Mouse (Mus musculus): ENCODE results near the gene Nat8f5.
"Not testable (repeated sequence)": the region's sequence is repeated elsewhere in the genome, so short reads cannot be mapped to it uniquely, and the experiment has no call there.

Nat8f5 gene

DNA sequence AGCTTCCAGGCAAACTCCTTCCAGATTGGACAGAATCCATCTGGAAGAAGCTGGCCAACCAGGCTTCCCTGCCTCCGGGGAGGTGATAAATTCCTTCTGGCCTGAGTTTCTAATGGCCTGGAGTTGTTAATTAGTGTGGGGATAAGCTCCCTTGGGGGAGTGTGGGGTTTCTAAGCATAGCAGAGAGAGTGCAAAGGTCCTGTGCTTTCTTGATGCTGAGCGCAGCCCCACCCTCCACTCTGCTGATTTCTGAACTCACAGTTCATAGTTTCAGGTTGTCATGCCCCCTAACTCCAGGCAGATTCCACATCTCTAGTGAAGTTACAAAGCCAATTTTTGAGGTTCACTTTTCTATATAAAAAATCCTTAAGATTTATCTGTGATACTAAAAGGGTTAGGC is 14.3 kb upstream of the Nat8f5 start:
- not testable (repeated sequence) for DNase-seq

DNA sequence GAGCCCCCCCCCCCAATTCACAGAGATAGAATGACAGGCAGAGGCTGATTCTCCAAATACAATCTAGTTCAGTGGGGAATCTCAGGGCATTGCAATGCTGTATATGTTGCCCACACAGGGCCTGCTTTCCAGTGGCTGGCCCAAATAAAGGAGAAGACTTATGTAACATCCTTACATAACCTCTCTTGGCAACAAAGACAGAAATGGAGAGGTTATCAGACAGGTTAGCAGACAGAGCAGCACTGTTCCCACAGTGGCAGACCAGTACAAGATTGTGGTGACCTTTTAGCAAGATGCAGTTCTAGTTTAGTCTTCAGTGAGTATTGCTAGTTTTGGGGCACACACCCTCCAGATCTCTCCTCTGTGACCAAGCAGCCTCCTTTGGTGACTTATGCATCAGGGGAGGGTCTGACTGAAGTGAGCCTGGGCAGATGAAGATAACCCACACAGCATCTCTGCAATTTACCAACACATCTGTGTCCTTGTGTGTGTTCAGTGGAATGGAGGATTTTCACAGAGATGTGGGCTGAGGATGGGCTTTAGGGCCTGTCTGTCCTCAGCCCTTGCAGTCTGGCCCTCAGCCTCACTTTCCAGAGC is 13.8 kb upstream of the Nat8f5 start:
- DNase-seq: not testable (repeated sequence)

DNA sequence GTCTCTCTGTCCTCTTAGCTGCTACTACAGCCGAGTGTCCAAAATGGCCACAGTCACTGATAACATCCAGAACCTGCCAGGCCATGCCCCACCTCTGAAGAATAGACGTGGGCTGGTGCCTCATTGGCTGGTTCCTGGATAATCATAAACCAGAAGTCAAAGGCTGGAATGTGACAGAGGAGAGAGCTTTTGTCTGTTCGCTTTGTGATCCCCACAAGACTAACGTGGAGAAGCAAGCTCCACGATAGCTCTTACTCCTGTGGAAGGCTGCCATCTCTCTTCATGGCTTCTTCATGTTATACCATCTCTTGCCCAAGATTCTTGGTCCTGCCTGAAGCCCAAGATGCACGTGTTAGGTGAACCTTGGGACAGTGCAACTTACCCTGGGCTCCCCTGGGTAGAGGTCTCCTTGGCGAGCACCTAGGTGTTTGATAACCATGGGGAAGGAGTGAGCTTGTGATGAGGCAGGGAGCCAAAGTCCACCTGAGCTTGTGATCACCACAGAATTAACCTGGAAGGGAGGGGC is 11.1 kb upstream of the Nat8f5 start, which contains the start of gene Nat8:
Gene Nat8 (minus strand): TSS at position 287 of the 526 bp plus-strand sequence.
- DNase-seq: no peak

DNA sequence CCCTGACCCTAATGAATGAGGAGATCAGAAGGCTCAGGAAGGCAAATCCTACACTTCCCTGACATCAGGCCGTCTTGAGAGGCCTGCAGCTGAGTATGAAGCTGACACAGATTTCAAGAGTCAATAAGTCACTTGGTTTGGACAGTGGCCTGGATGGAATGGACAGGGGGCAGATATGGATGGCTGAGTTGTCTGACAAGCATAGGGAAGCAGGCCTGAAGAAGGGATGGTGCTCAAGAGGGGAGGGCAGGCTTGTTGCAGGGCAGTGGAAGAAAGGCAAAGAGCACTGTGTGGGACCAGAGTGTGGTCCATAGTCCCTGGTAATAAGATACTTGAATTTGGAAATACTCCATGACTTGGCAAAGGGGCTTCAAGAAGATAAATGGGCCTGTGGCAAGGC is 8.7 kb upstream of the Nat8f5 start:
- no peak for DNase-seq

DNA sequence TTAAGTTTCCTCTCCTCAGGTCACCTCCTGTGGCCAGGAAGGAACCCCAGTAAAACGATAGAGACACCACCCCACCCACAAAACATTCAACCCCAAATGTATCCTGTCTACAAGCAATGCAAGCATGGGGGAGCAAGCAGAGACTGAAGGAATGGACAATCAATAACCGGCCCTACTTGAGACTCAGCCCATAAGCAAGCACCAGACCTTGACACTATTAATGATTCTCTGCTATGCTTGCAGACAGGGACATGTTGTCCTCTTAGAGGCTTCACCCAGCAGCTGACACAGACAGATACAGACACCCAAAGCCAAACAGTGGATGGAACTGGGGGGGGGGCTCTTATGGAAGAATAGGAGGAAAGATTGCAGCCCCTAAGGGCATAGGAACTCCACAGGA is 5.1 kb upstream of the Nat8f5 start:
- DNase-seq: no peak

DNA sequence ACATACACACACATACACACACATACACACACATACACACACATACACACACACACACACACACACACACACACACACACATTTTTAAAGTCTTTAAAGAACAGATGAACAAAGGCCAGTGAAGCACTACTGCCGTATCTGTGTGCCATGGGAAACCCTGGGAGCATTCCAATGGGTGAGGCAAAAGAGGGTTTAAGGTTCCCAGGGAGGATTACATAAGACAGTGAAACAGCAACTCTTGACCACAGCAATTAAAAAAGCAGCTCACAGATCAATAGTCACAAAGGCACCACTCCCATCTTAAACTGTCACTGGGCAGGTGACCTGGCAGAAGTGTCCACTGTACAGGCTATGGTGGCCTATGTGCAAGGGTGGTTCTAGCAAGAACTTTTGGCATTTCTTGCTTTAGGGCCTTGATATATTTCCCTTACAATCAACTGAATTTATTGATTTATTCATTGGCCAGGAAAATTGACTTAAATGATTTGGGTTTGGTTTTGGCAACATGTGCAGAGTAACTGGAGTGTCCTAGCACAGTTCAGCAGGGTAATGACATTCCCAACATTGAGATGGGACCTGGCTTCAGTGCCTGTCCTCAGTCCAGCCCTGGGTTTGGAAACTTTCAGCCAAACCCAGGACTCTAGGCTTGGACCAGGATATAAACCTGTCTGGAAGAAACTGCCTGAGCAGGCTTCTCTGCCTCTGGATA is 2.8 kb upstream of the Nat8f5 start:
- DNase-seq: no peak

DNA sequence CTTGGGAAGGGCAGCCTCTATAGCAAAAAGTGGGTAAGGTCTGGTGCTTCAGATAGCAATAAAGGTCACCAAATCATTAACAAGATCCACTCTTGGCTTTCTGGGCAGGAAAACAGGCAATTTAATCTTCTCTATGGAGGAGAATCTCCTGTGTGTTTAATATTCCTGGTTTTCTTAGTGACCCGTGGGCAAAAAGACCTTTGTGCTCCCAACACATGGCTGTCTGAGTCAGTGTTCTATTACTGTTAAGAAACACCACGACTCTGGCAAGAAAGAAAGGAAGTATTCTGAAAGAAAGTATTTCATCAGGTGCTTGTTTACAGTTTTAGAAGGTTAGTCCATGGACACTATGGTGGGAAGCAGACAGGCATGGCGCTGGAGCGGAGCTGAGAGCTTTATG is 1.5 kb upstream of the Nat8f5 start:
- DNase-seq: no peak

DNA sequence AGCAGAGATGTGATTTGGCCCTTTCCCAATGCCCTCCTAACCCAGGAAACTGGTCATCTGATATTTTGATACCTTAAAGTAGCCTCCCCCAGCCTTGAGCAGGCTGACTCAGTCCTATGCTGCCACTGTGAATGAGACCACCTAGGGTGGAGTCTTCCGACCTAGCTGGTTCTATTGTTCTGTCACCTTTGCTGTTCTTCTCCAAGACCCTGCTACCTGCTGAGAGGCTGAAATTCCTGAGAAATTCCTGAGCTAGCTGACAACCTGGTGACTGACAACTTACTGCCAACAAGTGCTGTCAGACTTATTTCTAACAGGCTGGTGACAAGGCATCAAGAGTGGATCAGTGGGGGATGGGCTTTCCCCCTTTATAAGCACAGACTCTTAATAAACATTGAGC is 2.4 kb downstream of the Nat8f5 start:
- DNase-seq: no peak

DNA sequence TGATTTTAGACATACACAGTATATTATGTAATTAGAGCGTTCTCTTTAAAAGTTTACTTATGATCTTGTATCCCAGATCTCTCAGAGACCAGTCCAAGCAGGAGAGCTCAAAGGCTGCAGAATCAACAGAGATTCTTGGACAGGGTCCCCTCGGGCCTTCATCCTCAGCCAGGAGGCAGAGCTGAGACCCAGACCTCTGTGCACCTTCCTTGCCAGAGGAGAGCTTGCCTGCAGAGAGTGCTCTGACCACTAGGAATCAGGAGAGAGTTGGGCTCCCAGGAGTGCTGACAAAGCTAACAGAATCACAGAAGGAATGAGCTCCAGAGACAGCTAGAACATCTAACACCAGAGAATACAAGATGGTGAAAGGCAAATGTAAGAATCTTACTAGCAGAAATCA is 7.4 kb downstream of the Nat8f5 start:
- no peak for DNase-seq

DNA sequence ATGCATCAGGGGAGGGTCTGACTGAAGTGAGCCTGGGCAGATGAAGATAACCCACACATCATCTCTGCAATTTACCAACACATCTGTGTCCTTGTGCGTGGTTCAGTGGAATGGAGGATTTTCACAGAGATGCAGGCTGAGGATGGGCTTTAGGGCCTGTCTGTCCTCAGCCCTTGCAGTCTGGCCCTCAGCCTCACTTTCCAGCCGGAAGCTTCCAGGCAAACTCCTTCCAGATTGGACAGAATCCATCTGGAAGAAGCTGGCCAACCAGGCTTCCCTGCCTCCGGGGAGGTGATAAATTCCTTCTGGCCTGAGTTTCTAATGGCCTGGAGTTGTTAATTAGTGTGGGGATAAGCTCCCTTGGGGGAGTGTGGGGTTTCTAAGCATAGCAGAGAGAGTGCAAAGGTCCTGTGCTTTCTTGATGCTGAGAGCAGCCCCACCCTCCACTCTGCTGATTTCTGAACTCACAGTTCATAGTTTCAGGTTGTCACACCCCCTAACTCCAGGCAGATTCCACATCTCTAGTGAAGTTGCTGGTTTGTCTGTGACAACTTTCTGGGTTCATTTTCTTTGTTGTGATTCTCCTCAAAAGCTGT is 9.7 kb downstream of the Nat8f5 start:
- not testable (repeated sequence) for DNase-seq

DNA sequence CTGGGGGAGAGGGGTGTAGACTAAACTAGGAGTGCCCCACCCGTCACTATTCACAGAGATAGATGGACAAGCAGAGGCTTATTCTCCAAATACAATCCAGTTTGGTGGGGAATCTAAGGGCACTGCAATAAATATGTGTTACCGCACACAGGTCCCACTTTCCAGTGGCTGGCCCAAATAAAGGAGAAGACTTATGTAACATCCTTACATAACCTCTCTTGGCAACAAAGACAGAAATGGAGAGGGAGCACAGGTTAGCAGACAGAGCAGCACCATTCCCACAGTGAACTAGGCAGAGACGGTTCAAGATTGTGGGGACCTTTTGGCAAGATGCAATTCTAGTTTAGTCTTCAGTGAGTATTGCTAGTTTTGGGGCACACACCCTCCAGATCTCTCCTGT is 10.3 kb downstream of the Nat8f5 start:
- not testable (repeated sequence) for DNase-seq

DNA sequence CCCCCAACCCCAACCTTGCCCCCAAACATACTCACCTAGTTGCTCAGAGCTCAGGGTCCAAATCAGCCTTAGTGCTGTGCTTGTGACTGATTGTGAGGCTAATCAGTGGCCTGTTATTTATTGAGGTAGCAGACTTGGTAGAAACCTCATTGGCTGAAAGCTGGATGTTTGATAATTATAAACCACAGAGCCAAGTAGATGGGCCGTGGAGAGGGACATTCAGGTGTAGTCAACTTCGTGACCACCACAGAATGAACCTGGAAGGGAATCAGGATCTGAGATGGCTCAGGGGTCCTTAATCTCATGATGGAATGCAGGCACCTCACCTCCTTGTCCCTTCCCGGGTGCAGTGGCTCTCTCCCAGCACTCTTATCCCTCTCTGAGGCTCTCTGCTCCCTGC is 11.0 kb downstream of the Nat8f5 start:
- not testable (repeated sequence) for DNase-seq

DNA sequence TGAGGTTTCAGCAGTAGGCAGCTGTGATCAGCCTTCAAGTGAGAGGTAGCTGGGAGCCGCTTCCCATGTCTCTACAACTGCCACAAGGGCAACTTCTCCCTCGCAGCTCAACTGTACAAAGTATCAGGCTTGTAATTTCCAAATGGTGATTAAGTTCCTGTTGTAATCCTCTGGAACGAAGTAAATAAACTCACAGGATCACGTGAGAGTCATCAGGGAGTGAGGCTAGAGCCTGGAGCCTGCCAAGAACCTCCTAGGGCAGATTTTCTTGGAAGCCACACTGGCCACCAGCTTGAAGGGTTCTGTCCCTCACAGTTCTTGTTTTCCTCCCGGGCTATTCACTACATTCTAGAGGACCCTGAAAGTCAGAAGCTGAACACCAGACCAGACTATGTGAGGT is 17.6 kb downstream of the Nat8f5 start:
- not testable (repeated sequence) for DNase-seq

Data from thymus, postnatal 14 days (tissue).